Mouse (Mus musculus): Measurements from ENCODE around the gene Usf3. TPM values are rescaled to one million over a fixed set of nuclear protein-coding genes. Genes with fewer than 3 reads are reported as not detected.

Gene Usf3
- polyA plus RNA-seq, 1 experiment from 2014 or later: 1.9 TPM

DNA sequence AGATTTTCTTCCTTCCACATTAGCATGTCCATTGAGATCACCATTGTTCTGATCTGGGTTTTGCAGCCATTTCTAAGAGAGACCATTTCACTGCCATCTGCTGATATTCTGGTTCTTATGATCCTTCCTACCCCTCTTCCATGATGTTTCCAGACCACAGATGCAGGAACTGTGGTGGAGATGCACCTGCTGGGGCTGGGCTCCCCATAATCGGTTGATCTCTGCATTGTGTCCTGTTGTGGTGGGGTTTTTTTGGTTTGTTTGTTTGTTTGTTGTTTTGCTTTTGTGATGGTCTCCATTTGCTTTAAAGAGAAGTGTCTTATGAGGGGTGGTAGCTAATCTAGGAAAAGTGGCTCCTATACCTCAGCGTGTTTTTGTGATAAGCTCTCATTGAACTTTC lies 3.5 kb downstream of the Usf3 start:
- Histone ChIP-seq H3K9ac (no peak overlapping the region), H3K4me1 (replicated peaks) (peaks cover 58% of the 10 kb centered on the region), H3K27ac (peak overlapping the region; percentile 93), H3K4me2 (peak overlapping the region; percentile 84), H3K36me3 (peaks cover 14% of the 10 kb centered on the region), H3K9me3 (replicated peaks) (no peaks in the 10 kb centered on the region), H3K4me3 (replicated peaks) (no peak overlapping the region), H3K27me3 (no peaks in the 10 kb centered on the region)
- DNase-seq: no peak
- ATAC-seq (ENCODE audit: low read depth): no peak
- 47% methylated on average over 2 of the region's 2 CpGs for WGBS (ENCODE audit: insufficient replicate concordance)

DNA sequence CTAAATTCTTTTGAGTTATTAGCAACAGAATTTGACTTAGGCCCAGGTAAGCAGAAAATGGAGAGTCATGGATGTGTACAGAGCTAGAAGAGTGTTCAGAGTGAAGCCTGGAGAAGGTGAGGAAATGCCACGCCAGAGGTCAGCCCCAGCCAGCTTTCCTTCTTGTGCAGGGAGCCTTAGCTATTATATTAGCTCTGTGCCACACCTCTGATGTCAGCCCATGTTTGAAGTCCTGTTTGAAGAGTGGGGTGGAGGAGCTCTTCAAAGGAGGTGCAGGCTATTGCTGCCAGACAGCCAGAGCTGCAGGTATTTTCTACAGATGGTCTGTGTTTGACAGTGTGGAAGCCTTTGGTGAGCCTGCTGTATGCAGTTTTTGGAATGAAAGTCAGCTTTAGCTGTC lies 5.5 kb downstream of the Usf3 start:
- Histone ChIP-seq H3K9ac (peak overlapping the region; percentile 41; the same call in 1 of the 2 replicates), H3K27me3 (no peaks in the 10 kb centered on the region), H3K27ac (peak overlapping the region; percentile 67), H3K4me1 (replicated peaks) (peaks cover 57% of the 10 kb centered on the region), H3K9me3 (replicated peaks) (no peaks in the 10 kb centered on the region), H3K36me3 (peaks cover 19% of the 10 kb centered on the region), H3K4me2 (0 out of 2 replicates have a peak overlapping the region, but pooled peaks have one; percentile 12), H3K4me3 (replicated peaks) (no peak overlapping the region)
- DNase-seq (no peak), ATAC-seq (ENCODE audit: low read depth) (no peak)
- 69% methylated on average over 1 of the region's 1 CpGs for WGBS (ENCODE audit: insufficient replicate concordance)

DNA sequence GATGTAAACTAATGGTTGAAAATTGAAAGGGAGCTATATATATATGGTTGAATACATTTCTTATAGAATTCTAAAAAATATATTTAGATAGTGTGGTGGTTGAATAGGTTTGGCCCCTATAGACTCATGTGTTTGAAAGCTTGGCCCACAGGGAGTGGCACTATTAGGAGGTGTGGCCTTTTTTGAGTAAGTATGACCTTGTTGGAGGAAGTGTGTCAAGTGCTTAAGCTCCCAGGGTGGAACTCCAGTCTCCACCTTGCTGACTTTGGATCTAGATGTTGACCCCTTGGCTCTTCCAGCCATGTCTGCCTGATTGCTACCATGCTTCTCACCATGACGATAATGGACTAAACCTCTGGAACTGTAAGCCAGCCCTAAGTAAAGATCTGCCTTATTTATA lies 9.6 kb downstream of the Usf3 start:
- peak; percentile 23; the same call in 1 of the 2 replicates for ATAC-seq (ENCODE audit: low read depth)

DNA sequence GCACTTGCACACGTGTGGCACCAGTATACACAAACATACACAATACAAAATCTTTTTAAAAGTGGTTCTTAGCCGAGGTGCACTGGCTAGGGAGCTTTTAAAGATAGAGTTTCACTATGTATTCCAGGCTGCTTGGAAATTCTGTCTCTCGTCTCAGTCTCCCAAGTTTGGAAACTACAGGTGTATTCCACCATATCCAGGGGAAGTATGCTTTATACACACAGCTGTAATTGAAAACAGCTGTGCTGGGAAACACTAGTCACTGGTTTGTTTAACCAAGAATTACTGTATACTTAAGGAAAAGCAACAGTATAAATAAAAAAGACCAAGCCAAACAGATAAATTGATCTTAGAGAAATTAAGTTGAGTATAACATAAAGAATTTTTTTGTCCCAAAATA lies 11.7 kb downstream of the Usf3 start:
- DNase-seq (no peak), ATAC-seq (ENCODE audit: low read depth) (no peak)
- peaks cover 27% of the 10 kb centered on the region for H3K36me3 ChIP-seq
- WGBS (ENCODE audit: insufficient replicate concordance): 83% methylated on average over 3 of the region's 3 CpGs
- no peak overlapping the region for H3K27ac ChIP-seq
- H3K27me3 ChIP-seq: no peaks in the 10 kb centered on the region
- no peak overlapping the region for H3K4me2 ChIP-seq
- H3K9me3 ChIP-seq (replicated peaks): peaks cover 4% of the 10 kb centered on the region; the same call in 1 of the 2 replicates
- H3K4me1 ChIP-seq (replicated peaks): peaks cover 4% of the 10 kb centered on the region
- no peak overlapping the region for H3K9ac ChIP-seq
- no peak overlapping the region for H3K4me3 ChIP-seq (replicated peaks)

More for the DNA sequence above, 9.6 kb downstream of the Usf3 start:
- DNase-seq: no peak
- H3K36me3 ChIP-seq: peaks cover 28% of the 10 kb centered on the region
- no peak overlapping the region for H3K4me2 ChIP-seq
- no peak overlapping the region for H3K9ac ChIP-seq
- H3K4me3 ChIP-seq (replicated peaks): no peak overlapping the region
- no peaks in the 10 kb centered on the region for H3K9me3 ChIP-seq (replicated peaks)
- peaks cover 19% of the 10 kb centered on the region for H3K4me1 ChIP-seq (replicated peaks)
- 82% methylated on average over 1 of the region's 1 CpGs for WGBS (ENCODE audit: insufficient replicate concordance)
- no peaks in the 10 kb centered on the region for H3K27me3 ChIP-seq
- no peak overlapping the region for H3K27ac ChIP-seq

DNA sequence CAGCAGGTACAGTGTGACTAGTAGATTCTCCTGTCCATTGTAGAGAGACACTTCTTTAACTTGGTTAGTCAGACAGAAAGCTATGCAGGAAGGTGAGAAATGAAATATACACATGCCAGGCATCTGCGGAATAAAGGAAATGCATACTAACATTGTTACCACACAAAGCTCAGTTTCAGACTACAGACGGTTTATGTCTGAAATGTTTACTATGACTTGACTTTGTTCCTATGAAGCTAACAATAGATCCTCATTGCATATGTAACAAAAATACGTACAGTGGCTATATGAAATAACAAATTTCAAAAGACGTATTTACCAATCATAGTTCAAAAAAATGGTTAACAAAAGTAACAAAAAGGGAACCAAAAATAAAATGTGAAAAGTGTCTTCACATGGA lies 14.1 kb downstream of the Usf3 start:
- no peak overlapping the region for H3K4me3 ChIP-seq (replicated peaks)
- no peak overlapping the region for H3K27ac ChIP-seq
- no peaks in the 10 kb centered on the region for H3K27me3 ChIP-seq
- no peak for DNase-seq
- H3K9ac ChIP-seq: no peak overlapping the region
- no peak overlapping the region for H3K4me2 ChIP-seq
- 84% methylated on average over 4 of the region's 4 CpGs for WGBS (ENCODE audit: insufficient replicate concordance)
- H3K9me3 ChIP-seq (replicated peaks): peaks cover 4% of the 10 kb centered on the region; the same call in 1 of the 2 replicates
- H3K36me3 ChIP-seq: peaks cover 21% of the 10 kb centered on the region
- no peak for ATAC-seq (ENCODE audit: low read depth)
- H3K4me1 ChIP-seq (replicated peaks): peaks cover 4% of the 10 kb centered on the region

DNA sequence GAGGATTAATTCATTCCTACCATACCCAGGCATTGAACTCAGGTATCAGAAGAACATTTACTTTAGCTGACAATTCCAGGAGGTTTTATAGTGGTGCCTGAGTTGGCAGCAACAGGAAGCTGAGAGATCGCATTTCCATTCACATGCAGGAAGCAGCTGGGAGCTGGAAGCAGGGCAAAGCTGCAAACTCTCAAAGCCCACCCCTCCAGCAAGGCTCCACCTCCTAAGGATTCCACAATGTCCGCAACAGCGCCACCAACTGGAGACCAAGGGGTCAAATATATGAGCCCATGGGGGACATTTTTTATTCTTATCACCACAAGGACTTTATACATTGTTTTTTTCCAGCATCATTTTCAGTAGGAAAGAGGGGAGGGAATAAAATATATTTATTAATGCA lies 15.7 kb downstream of the Usf3 start:
- WGBS (ENCODE audit: insufficient replicate concordance): 83% methylated on average over 3 of the region's 3 CpGs

DNA sequence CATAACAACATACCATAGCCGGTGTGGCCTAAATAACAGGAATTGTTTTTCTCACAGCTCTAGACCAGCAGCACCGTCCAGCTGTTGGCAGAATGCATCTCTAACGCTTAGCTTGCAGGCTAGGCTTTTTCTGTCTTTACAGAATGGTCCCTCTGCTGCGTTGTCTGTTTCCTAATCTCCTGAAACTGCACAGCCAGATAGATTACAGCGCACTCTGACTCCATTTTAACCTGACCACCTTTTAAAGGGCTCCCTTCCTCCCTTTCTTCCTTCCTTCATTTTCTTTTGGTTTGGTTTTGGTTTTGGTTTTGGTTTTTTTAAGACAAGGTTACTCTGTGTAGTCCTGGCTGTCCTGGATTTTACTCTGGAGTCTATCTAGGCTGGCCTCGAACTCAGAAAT lies 17.0 kb downstream of the Usf3 start:
- 57% methylated on average over 6 of the region's 6 CpGs for WGBS (ENCODE audit: insufficient replicate concordance)
- no peak overlapping the region for H3K4me2 ChIP-seq
- ATAC-seq (ENCODE audit: low read depth) (no peak), DNase-seq (no peak)
- no peak overlapping the region for H3K27ac ChIP-seq
- peaks cover 4% of the 10 kb centered on the region; the same call in 1 of the 2 replicates for H3K4me1 ChIP-seq (replicated peaks)
- no peaks in the 10 kb centered on the region for H3K27me3 ChIP-seq
- H3K36me3 ChIP-seq: peaks cover 16% of the 10 kb centered on the region
- no peak overlapping the region for H3K4me3 ChIP-seq (replicated peaks)
- H3K9me3 ChIP-seq (replicated peaks): peaks cover 4% of the 10 kb centered on the region; the same call in 1 of the 2 replicates
- no peak overlapping the region for H3K9ac ChIP-seq

More for the DNA sequence above, 15.7 kb downstream of the Usf3 start:
- no peak overlapping the region for H3K4me2 ChIP-seq
- H3K27me3 ChIP-seq: no peaks in the 10 kb centered on the region
- H3K36me3 ChIP-seq: peaks cover 21% of the 10 kb centered on the region
- peaks cover 4% of the 10 kb centered on the region; the same call in 1 of the 2 replicates for H3K4me1 ChIP-seq (replicated peaks)
- H3K9me3 ChIP-seq (replicated peaks): peaks cover 4% of the 10 kb centered on the region; the same call in 1 of the 2 replicates
- H3K9ac ChIP-seq: no peak overlapping the region
- no peak overlapping the region for H3K4me3 ChIP-seq (replicated peaks)
- no peak for ATAC-seq (ENCODE audit: low read depth)
- H3K27ac ChIP-seq: no peak overlapping the region
- no peak for DNase-seq

DNA sequence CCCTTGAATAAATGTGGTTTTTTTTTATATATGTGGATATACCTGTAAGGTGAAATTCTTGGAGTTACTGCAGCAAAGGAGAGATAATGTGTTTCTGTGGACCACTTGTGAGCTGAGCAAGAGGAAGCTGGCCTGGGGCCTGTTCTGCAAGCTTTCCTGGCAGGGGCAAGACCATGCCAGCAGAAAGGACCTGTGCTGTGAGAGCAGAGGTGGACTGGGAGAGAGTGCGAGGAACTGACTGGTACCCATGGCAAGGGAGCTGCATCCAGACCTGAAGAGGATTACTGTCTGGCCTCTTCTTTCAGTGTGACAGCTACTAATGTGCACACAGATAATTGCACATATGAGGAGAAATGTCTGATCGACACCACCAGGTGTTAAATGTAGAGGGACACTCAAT lies 17.9 kb downstream of the Usf3 start:
- peaks cover 4% of the 10 kb centered on the region; the same call in 1 of the 2 replicates for H3K4me1 ChIP-seq (replicated peaks)
- H3K4me3 ChIP-seq (replicated peaks): no peak overlapping the region
- H3K36me3 ChIP-seq: peaks cover 16% of the 10 kb centered on the region
- H3K27ac ChIP-seq: no peak overlapping the region
- H3K9me3 ChIP-seq (replicated peaks): peaks cover 4% of the 10 kb centered on the region; the same call in 1 of the 2 replicates
- ATAC-seq (ENCODE audit: low read depth): no peak
- H3K4me2 ChIP-seq: no peak overlapping the region
- WGBS (ENCODE audit: insufficient replicate concordance): 90% methylated on average over 2 of the region's 2 CpGs
- H3K9ac ChIP-seq: no peak overlapping the region
- DNase-seq: no peak
- H3K27me3 ChIP-seq: no peaks in the 10 kb centered on the region

DNA sequence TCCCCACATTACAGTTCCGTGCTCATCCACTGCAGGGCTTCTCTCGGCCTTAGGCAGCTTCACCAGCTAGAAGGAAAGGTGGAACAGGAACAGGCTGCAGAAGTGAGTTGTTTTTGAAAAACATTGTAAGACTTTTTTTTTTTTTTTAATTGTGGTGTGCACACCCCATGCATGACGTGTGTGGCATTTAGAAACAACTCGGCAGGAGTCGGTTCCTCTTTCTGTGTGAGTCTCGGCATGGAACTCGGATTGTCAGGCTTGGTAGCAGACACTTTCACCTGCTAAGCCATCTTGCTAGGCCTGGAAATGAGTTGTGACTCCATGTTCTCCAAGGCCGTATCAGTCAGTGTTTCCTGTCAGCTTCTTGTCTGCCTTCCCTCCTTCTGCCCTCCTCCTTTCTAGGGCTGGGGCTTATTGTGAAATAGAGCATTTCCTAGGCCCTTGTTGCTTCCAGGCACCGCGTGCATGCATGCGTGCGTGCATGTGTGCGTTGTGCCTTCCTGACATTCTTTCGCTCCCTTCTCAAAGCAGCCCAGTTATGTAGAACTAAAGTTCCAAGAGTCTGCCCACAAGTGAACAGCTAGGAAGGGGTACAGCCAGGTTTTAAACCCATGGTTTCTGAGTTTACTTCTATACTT lies 26.1 kb downstream of the Usf3 start:
- Histone ChIP-seq H3K9me3 (replicated peaks) (no peaks in the 10 kb centered on the region), H3K4me3 (replicated peaks) (no peak overlapping the region), H3K4me2 (no peak overlapping the region), H3K4me1 (replicated peaks) (no peaks in the 10 kb centered on the region), H3K36me3 (peaks cover 47% of the 10 kb centered on the region), H3K27ac (no peak overlapping the region), H3K9ac (no peak overlapping the region), H3K27me3 (no peaks in the 10 kb centered on the region)
- whole genome bisulfite sequencing (ENCODE audit: insufficient replicate concordance): 73% methylated on average over 14 of the region's 14 CpGs
- DNase-seq: no peak
- no peak for ATAC-seq (ENCODE audit: low read depth)

DNA sequence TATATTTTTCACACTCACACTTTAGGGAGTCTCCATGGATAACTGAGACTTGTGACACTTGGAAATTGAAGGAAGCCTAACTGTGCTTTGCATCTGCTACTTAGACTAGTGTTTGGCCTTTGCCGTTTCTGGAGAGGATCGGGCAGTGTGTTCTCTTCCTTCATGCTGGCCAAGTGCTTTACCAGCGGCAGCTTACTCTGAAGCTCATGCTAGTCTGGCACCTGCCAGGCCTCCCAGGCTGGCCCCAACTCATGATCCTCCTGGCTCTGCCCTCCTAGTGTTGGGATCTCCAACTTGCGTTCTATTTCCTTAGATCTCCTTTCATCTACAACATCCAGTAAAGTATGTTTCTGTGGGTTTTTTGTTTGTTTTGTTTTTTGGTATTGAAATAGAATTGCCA lies 27.1 kb downstream of the Usf3 start:
- peaks cover 54% of the 10 kb centered on the region for H3K36me3 ChIP-seq
- WGBS (ENCODE audit: insufficient replicate concordance): 84% methylated on average over 4 of the region's 4 CpGs
- H3K27ac ChIP-seq: no peak overlapping the region

DNA sequence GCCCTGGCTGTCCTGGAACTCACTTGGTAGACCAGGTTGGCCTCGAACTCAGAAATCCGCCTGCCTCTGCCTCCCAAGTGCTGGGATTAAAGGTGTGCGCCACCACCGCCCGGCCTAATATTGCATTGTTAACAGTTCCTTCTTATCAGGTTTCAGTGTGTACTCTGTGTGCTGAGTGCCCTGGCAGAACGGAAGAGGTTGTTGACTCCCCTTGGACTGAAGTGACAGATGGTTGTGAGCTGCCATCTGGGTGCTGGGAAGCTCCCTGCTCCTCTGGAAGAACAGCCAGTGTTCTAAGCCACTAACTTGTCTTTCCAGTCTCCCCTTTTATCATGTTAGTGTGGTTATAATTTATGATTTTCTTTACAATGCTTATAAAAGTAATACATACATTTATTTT lies 31.3 kb downstream of the Usf3 start:
- H3K27me3 ChIP-seq: no peaks in the 10 kb centered on the region
- H3K4me3 ChIP-seq (replicated peaks): no peak overlapping the region
- no peak overlapping the region for H3K4me2 ChIP-seq
- H3K4me1 ChIP-seq (replicated peaks): peaks cover 4% of the 10 kb centered on the region
- ATAC-seq (ENCODE audit: low read depth): no peak
- no peak overlapping the region for H3K9ac ChIP-seq
- no peaks in the 10 kb centered on the region for H3K9me3 ChIP-seq (replicated peaks)
- 72% methylated on average over 6 of the region's 6 CpGs for WGBS (ENCODE audit: insufficient replicate concordance)
- DNase-seq: no peak
- H3K36me3 ChIP-seq: peaks cover 76% of the 10 kb centered on the region
- no peak overlapping the region for H3K27ac ChIP-seq

More for the DNA sequence above, 27.1 kb downstream of the Usf3 start:
- no peak overlapping the region for H3K4me2 ChIP-seq
- H3K4me3 ChIP-seq (replicated peaks): no peak overlapping the region
- H3K27me3 ChIP-seq: no peaks in the 10 kb centered on the region
- no peaks in the 10 kb centered on the region for H3K4me1 ChIP-seq (replicated peaks)
- no peaks in the 10 kb centered on the region for H3K9me3 ChIP-seq (replicated peaks)
- DNase-seq (no peak), ATAC-seq (ENCODE audit: low read depth) (no peak)
- H3K9ac ChIP-seq: no peak overlapping the region

DNA sequence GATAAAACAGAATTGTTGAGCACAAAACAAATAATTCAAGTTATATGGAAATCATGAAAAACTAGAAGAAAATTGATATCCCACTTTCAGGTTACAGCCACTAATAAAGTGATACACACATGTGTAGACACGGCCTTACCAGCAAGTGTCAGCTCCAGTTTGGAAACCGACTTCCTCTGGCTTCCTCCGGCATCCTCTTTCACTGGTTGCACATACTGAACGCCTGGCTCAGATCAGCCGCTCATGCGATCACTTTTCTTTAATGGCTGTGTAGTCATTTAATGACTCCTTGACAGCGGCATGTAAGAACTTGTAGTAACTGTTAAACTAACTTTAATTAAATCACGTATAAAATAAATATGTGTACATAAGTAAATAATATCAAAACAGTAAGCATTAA lies 32.9 kb downstream of the Usf3 start:
- no peak overlapping the region for H3K9ac ChIP-seq
- ATAC-seq (ENCODE audit: low read depth): no peak
- no peak overlapping the region for H3K27ac ChIP-seq
- H3K36me3 ChIP-seq: peaks cover 70% of the 10 kb centered on the region
- H3K4me3 ChIP-seq (replicated peaks): no peak overlapping the region
- no peaks in the 10 kb centered on the region for H3K9me3 ChIP-seq (replicated peaks)
- peaks cover 20% of the 10 kb centered on the region for H3K4me1 ChIP-seq (replicated peaks)
- 86% methylated on average over 8 of the region's 8 CpGs for WGBS (ENCODE audit: insufficient replicate concordance)
- H3K27me3 ChIP-seq: no peaks in the 10 kb centered on the region
- no peak overlapping the region for H3K4me2 ChIP-seq
- DNase-seq: no peak

Data from liver, embryonic 13.5 days (tissue).